Mouse (Mus musculus) testis, adult 2 months (tissue): ENCODE data around the gene Fancd2.

Source experiments
- CTCF ChIP-seq: fragments of 200-500 bp; IDR thresholded peaks from 2 replicates; pipeline ENCODE4 v1.5.1; 2012; ENCODE audit warnings: low read depth, mild to moderate bottlenecking, inconsistent platforms, low read length, moderate library complexity; ENCODE audit not compliant: control insufficient read depth, insufficient read depth, insufficient replicate concordance
- POLR2A ChIP-seq: fragments of 200-500 bp; IDR thresholded peaks from 2 replicates; pipeline ENCODE4 v1.6.1; 2012; ENCODE audit warnings: low read depth, mild to moderate bottlenecking, inconsistent platforms, low read length, moderate library complexity; ENCODE audit not compliant: control insufficient read depth

GRCm38 (mm10) chr6:113600543-113601139 is 69.2 kb downstream of the Fancd2 start, which contains the start of gene Fancd2os:
- TF ChIP-seq CTCF (no peak), POLR2A (peak; percentile 61; the same call in 1 of the 2 replicates)
